Mouse (Mus musculus) hindbrain, embryonic 13.5 days (tissue): ENCODE data around the gene S100b. TPM values are rescaled to one million over a fixed set of nuclear protein-coding genes. Genes with fewer than 3 reads are reported as not detected.

ENCODE experiments used
- microRNA counts: library from miRNA; unstranded; fragments of <30 nt; microRNA quantifications from one replicate; lab custom pipeline; 2016
- microRNA-seq: library from miRNA; unstranded; fragments of <30 nt; microRNA quantifications from one replicate; pipeline ENCODE4, GENCODE M21; 2016
- polyA plus RNA-seq: library from polyadenylated mRNA; unstranded; fragments of >200 nt; fragmentation: Nextera tagmentation; extraction: Ambion mirVana; gene quantifications from 2 replicates; pipeline ENCODE4 v1.2.1, GENCODE M21; 2015

S100b gene
- polyA plus RNA-seq, 1 experiment from 2014 or later, result 2.0 TPM

MicroRNA genes within 50 kb of the gene (microRNA counts, 519-probe panel; counts per million panel counts)
- 2,667 counts per million, percentile 25 among the panel's probes with 10 or more counts for microRNA mmu-miR-678 (lab: Ali Mortazavi, UCI)

Small RNA genes within 50 kb of the gene (microRNA-seq; reads per million reads assigned to microRNA genes)
- gene Mir678, result not detected

Other genes with a start within 250 kb of the S100b start
- gene Zfp280b, start 221.2 kb upstream of the S100b start, polyA plus RNA-seq, result 12.0 and 12.5 TPM in 2 replicates
- 0.05 TPM in 1 of 2 replicates, not detected in the other for gene Slc5a4b, start 142.9 kb upstream of the S100b start, polyA plus RNA-seq
- gene Slc5a4a, start 106.4 kb upstream of the S100b start, polyA plus RNA-seq, result 0.09 TPM in 1 of 2 replicates, not detected in the other
- 246 and 258 TPM in 2 replicates for gene Prmt2, start 16.0 kb upstream of the S100b start, polyA plus RNA-seq
- 14.9 and 16.5 TPM in 2 replicates for gene Dip2a, start 91.4 kb downstream of the S100b start, polyA plus RNA-seq
- not detected in 2 replicates for gene AC141477.1, start 186.6 kb downstream of the S100b start, polyA plus RNA-seq
- 8.1 and 8.8 TPM in 2 replicates for gene Pcnt, start 188.9 kb downstream of the S100b start, polyA plus RNA-seq
- not detected in 2 replicates for gene 2610028H24Rik, start 195.2 kb downstream of the S100b start, polyA plus RNA-seq
- gene Mcm3ap, start 215.1 kb downstream of the S100b start, polyA plus RNA-seq, result 70.5 and 72.6 TPM in 2 replicates
- 6.9 and 7.6 TPM in 2 replicates for gene Ybey, start 215.3 kb downstream of the S100b start, polyA plus RNA-seq